In genomic region chr1:21008891-21009290, GRCm38 (mm10) we compare ENCODE assay signal across 9 mouse cellular contexts. TPM values are rescaled to one million over a fixed set of nuclear protein-coding genes. Genes with fewer than 3 reads are reported as not detected.
DNase-seq lines count a peak whose midpoint lies in the region; ATAC-seq and TF ChIP-seq lines count a peak whose summit lies in the region.
"Had no signal": no experiment of that assay in that cellular context is flagged by ENCODE, and none has a peak within 500 bp of the region (broad histone marks: within the 10 kb centered on the region; RNA-seq: fewer than 3 reads in every experiment).

No protein-coding gene starts in this region.

- no peaks in the 10 kb centered on the region for H3K4me1 ChIP-seq in kidney, embryonic 14.5 days (ENCODE audit: control insufficient read depth, insufficient read depth, low read length)
- H3K4me1 ChIP-seq in limb, embryonic 14.5 days (ENCODE audit: control insufficient read depth, insufficient read depth, low read length) = no peaks in the 10 kb centered on the region
- H3K4me1 ChIP-seq in midbrain, embryonic 10.5 days = no peaks in the 10 kb centered on the region
- no peaks in the 10 kb centered on the region for H3K4me1 ChIP-seq in midbrain, embryonic 11.5 days (ENCODE audit: control insufficient read depth, insufficient read depth, low read length)

- no peak for TF ChIP-seq POLR2A in limb, embryonic 14.5 days (IDR thresholded peaks at IDR 0.05; ENCODE audit: borderline replicate concordance, extremely low read depth, insufficient read depth, insufficient read length)

- no peaks in the 10 kb centered on the region for H3K27me3 ChIP-seq in kidney, embryonic 14.5 days (ENCODE audit: control insufficient read depth, insufficient read depth, low read length)
- H3K27me3 ChIP-seq in limb, embryonic 14.5 days (ENCODE audit: control insufficient read depth, insufficient read depth, low read length) = no peaks in the 10 kb centered on the region
- H3K27me3 ChIP-seq in midbrain, embryonic 10.5 days (ENCODE audit: low read depth, poor library complexity, severe bottlenecking) = no peaks in the 10 kb centered on the region
- no peaks in the 10 kb centered on the region for H3K27me3 ChIP-seq in midbrain, embryonic 11.5 days (ENCODE audit: control insufficient read depth, insufficient read depth, low read length)
- H3K27me3 ChIP-seq: embryonic facial prominence, embryonic 13.5 days had no signal

- no peak overlapping the region for H3K4me3 ChIP-seq in kidney, embryonic 14.5 days (ENCODE audit: low read length)
- no peak overlapping the region for H3K4me3 ChIP-seq in limb, embryonic 14.5 days (replicated peaks; ENCODE audit: low read length)
- H3K4me3 ChIP-seq in midbrain, embryonic 10.5 days = no peak overlapping the region
- no peak overlapping the region for H3K4me3 ChIP-seq in midbrain, embryonic 11.5 days (ENCODE audit: low read depth, low read length)
- H3K4me3 ChIP-seq: embryonic facial prominence, embryonic 13.5 days had no signal

- H3K36me3 ChIP-seq in kidney, embryonic 14.5 days (ENCODE audit: control insufficient read depth, insufficient read depth, low read length) = peaks cover 37% of the 10 kb centered on the region
- peaks cover 64% of the 10 kb centered on the region for H3K36me3 ChIP-seq in limb, embryonic 14.5 days (ENCODE audit: control insufficient read depth, insufficient read depth, low read length)
- H3K36me3 ChIP-seq in midbrain, embryonic 10.5 days = peaks cover 76% of the 10 kb centered on the region
- H3K36me3 ChIP-seq in midbrain, embryonic 11.5 days (ENCODE audit: control insufficient read depth, insufficient read depth, low read length) = no peaks in the 10 kb centered on the region

- no peak overlapping the region for H3K27ac ChIP-seq in kidney, embryonic 14.5 days (ENCODE audit: low read depth, low read length)
- no peak overlapping the region for H3K27ac ChIP-seq in limb, embryonic 14.5 days (replicated peaks; ENCODE audit: low read depth, low read length)
- no peak overlapping the region for H3K27ac ChIP-seq in midbrain, embryonic 10.5 days (replicated peaks)
- no peak overlapping the region for H3K27ac ChIP-seq in midbrain, embryonic 11.5 days (ENCODE audit: low read depth, low read length)
- H3K27ac ChIP-seq: embryonic facial prominence, embryonic 13.5 days had no signal

- 62% methylated on average over 4 of the region's 4 CpGs for WGBS in kidney, embryonic 14.5 days
- WGBS in limb, embryonic 14.5 days = 72% methylated on average over 4 of the region's 4 CpGs
- WGBS in midbrain, embryonic 10.5 days = 80% methylated on average over 4 of the region's 4 CpGs
- 71% methylated on average over 4 of the region's 4 CpGs for WGBS in midbrain, embryonic 11.5 days

- no peak overlapping the region for H3K4me2 ChIP-seq in kidney, embryonic 14.5 days (replicated peaks; ENCODE audit: low read depth, low read length)
- H3K4me2 ChIP-seq in limb, embryonic 14.5 days (replicated peaks; ENCODE audit: low read depth, low read length, severe bottlenecking) = no peak overlapping the region
- no peak overlapping the region for H3K4me2 ChIP-seq in midbrain, embryonic 11.5 days
- H3K4me2 ChIP-seq: embryonic facial prominence, embryonic 13.5 days had no signal

- no peak for ATAC-seq in kidney, embryonic 14.5 days (ENCODE audit: low FRiP score, low TSS enrichment)
- ATAC-seq in limb, embryonic 14.5 days (ENCODE audit: low FRiP score, low read depth) = no peak
- no peak for ATAC-seq in midbrain, embryonic 11.5 days (ENCODE audit: low FRiP score)

- DNase-seq in kidney, postnatal 14 days = peak; percentile 32
- DNase-seq in MN1 (ENCODE audit: low spot score) = peak; percentile 62
- peak; percentile 61 for DNase-seq in gastrocnemius, adult 18-20 months (ENCODE audit: low spot score)
- DNase-seq in limb, embryonic 14.5 days (ENCODE audit: low spot score) = peak; percentile 11
- DNase-seq in midbrain, embryonic 10.5 days (ENCODE audit: low spot score) = no peak
- no peak for DNase-seq in cerebellum, adult 9-10 months
- DNase-seq in midbrain, embryonic 11.5 days (ENCODE audit: low spot score, missing footprints) = no peak

- no peak overlapping the region for H3K9ac ChIP-seq in kidney, embryonic 14.5 days (ENCODE audit: low read depth, low read length)
- H3K9ac ChIP-seq in limb, embryonic 14.5 days (ENCODE audit: low read depth, low read length, severe bottlenecking) = no peak overlapping the region
- no peak overlapping the region for H3K9ac ChIP-seq in midbrain, embryonic 11.5 days (ENCODE audit: low read length)
- H3K9ac ChIP-seq: embryonic facial prominence, embryonic 13.5 days had no signal

- H3K9me3 ChIP-seq in kidney, embryonic 14.5 days (ENCODE audit: control insufficient read depth, low read length) = no peaks in the 10 kb centered on the region
- H3K9me3 ChIP-seq in limb, embryonic 14.5 days (ENCODE audit: control insufficient read depth, low read length) = no peaks in the 10 kb centered on the region
- H3K9me3 ChIP-seq in midbrain, embryonic 10.5 days (replicated peaks) = no peaks in the 10 kb centered on the region
- H3K9me3 ChIP-seq in midbrain, embryonic 11.5 days (ENCODE audit: control insufficient read depth, low read length) = no peaks in the 10 kb centered on the region
- H3K9me3 ChIP-seq: embryonic facial prominence, embryonic 13.5 days had no signal

RNA-seq across cellular contexts. Expression of gene Efhc1, which starts 57.5 kb away (rescaled TPM):
- 2.4 and 3.4 TPM in 2 replicates for polyA plus RNA-seq in kidney, embryonic 14.5 days (2014; fragmentation: Nextera tagmentation; extraction: Ambion mirVana)
- total RNA-seq in gastrocnemius, adult 18-20 months (2021) = under 1 TPM; 0.14 to 0.33 TPM
- 3.1 and 5.2 TPM in 2 replicates for polyA plus RNA-seq in limb, embryonic 14.5 days (2012; rRNA removed)
- 2.7 and 3.7 TPM in 2 replicates for polyA plus RNA-seq in limb, embryonic 14.5 days (2014; fragmentation: Nextera tagmentation; extraction: Ambion mirVana)
- 1.9 and 2.0 TPM in 2 replicates for polyA plus RNA-seq in midbrain, embryonic 10.5 days (2016; fragmentation: Nextera tagmentation; extraction: Ambion mirVana)
- 2.5 and 2.6 TPM in 2 replicates for polyA plus RNA-seq in midbrain, embryonic 11.5 days (2014; fragmentation: Nextera tagmentation; extraction: Ambion mirVana)

Comparison
In these comparisons a context has a peak if more than half of its experiments do, and no peak if none do; other contexts are left out.
1. DNase-seq: peak in kidney, postnatal 14 days (single experiment), MN1 (single experiment), gastrocnemius, adult 18-20 months (single experiment) and limb, embryonic 14.5 days (single experiment); none in midbrain, embryonic 10.5 days (single experiment), cerebellum, adult 9-10 months (single experiment) and midbrain, embryonic 11.5 days (single experiment).